Mouse (Mus musculus) stomach, postnatal 0 days (tissue): ENCODE measurements at regions not wholly inside any gene's neighbourhood (a gene's known extent, or its start where the extent isn't known, plus 50 kb on each side); places are given as distances from the start of the nearest gene placed in this dataset.

Source experiments
- CTCF ChIP-seq: IDR thresholded peaks from 2 replicates; pipeline ENCODE4 v1.5.1; 2016; ENCODE audit warnings: antibody characterized with exemption, low read depth, mild to moderate bottlenecking, moderate library complexity
- EP300 ChIP-seq: optimal IDR thresholded peaks from 2 replicates; pipeline ENCODE3; 2016; ENCODE audit warnings: antibody characterized with exemption

GRCm38 (mm10) chr3:62278279-62278678 is 59.9 kb upstream of the Arhgef26 start:
- TF ChIP-seq CTCF (no peak), EP300 (no peak)
